In genomic region chr17:46646322-46646662, GRCm38 (mm10) we compare ENCODE assay signal across 8 mouse cellular contexts. TPM values are rescaled to one million over a fixed set of nuclear protein-coding genes. Genes with fewer than 3 reads are reported as not detected.
A peak's percentile ranks its signal among the peaks of the same experiment; 100 is the strongest.
DNase-seq lines count a peak whose midpoint lies in the region; ATAC-seq and TF ChIP-seq lines count a peak whose summit lies in the region.

No protein-coding gene starts in this region.

- no peaks in the 10 kb centered on the region for H3K27me3 ChIP-seq in spleen, adult 2 months (ENCODE audit: control insufficient read depth, insufficient read depth, low read length)
- H3K27me3 ChIP-seq in forebrain, embryonic 10.5 days (ENCODE audit: poor library complexity, severe bottlenecking): no peaks in the 10 kb centered on the region
- H3K27me3 ChIP-seq in limb, embryonic 15.5 days: no peaks in the 10 kb centered on the region
- H3K27me3 ChIP-seq in stomach, embryonic 16.5 days (ENCODE audit: control insufficient read depth, insufficient read depth, low read length): no peaks in the 10 kb centered on the region

- no peak for DNase-seq in spleen, adult 2 months (ENCODE audit: low read depth in 1 of 2, low spot score in 2 of 2)
- no peak for DNase-seq in spleen, postnatal 36 days (ENCODE audit: low spot score in 2 of 2)
- no peak for DNase-seq in forebrain, embryonic 10.5 days (ENCODE audit: extremely low spot score, low spot score)
- DNase-seq in gastrocnemius, postnatal 10 days: no peak
- DNase-seq in urinary bladder, postnatal 36 days (ENCODE audit: low spot score in 2 of 2): no peak
- no peak for DNase-seq in spleen, adult 12 weeks (ENCODE audit: low spot score)

- peak overlapping the region; percentile 79 for H3K9ac ChIP-seq in limb, embryonic 15.5 days
- peak overlapping the region; percentile 87 for H3K9ac ChIP-seq in stomach, embryonic 16.5 days (ENCODE audit: low read length)

- 1% methylated on average over 19 of the region's 19 CpGs for WGBS in spleen, adult 2 months
- WGBS in forebrain, embryonic 10.5 days: under 1% methylated on average over 19 of the region's 19 CpGs
- WGBS in limb, embryonic 15.5 days: under 1% methylated on average over 19 of the region's 19 CpGs
- WGBS in stomach, embryonic 16.5 days: under 1% methylated on average over 19 of the region's 19 CpGs

- no peak for ATAC-seq in limb, embryonic 15.5 days (ENCODE audit: insufficient number of reproducible peaks, low FRiP score, low TSS enrichment, low read depth)
- ATAC-seq in stomach, embryonic 16.5 days (ENCODE audit: insufficient read depth, low FRiP score): peak; percentile 5; the same call in 1 of the 2 replicates

- H3K4me3 ChIP-seq in spleen, adult 2 months (ENCODE audit: extremely low read depth, insufficient read depth, insufficient read length): peak overlapping the region; percentile 79
- H3K4me3 ChIP-seq in forebrain, embryonic 10.5 days: peak overlapping the region; percentile 87
- H3K4me3 ChIP-seq in limb, embryonic 15.5 days: peak overlapping the region; percentile 96
- peak overlapping the region; percentile 88 for H3K4me3 ChIP-seq in stomach, embryonic 16.5 days (replicated peaks; ENCODE audit: low read length)

- no peak for TF ChIP-seq CTCF in spleen, adult 2 months (IDR thresholded peaks at IDR 0.05; ENCODE audit: extremely low read depth, insufficient read depth, insufficient read length, insufficient replicate concordance)

- TF ChIP-seq POLR2A in spleen, adult 2 months (IDR thresholded peaks at IDR 0.05; ENCODE audit: low read depth, low read length): no peak

- peak overlapping the region; percentile 78 for H3K27ac ChIP-seq in spleen, adult 2 months (ENCODE audit: insufficient read depth, low read length)
- H3K27ac ChIP-seq in forebrain, embryonic 10.5 days: peak overlapping the region; percentile 92
- H3K27ac ChIP-seq in limb, embryonic 15.5 days: peak overlapping the region; percentile 91
- peak overlapping the region; percentile 80 for H3K27ac ChIP-seq in stomach, embryonic 16.5 days (ENCODE audit: low read length)

- peaks cover 15% of the 10 kb centered on the region; the same call in 1 of the 2 replicates for H3K4me1 ChIP-seq in spleen, adult 2 months (ENCODE audit: control insufficient read depth, insufficient read depth, insufficient read length)
- H3K4me1 ChIP-seq in forebrain, embryonic 10.5 days: peaks cover 46% of the 10 kb centered on the region
- H3K4me1 ChIP-seq in limb, embryonic 15.5 days: peaks cover 35% of the 10 kb centered on the region
- peaks cover 18% of the 10 kb centered on the region for H3K4me1 ChIP-seq in stomach, embryonic 16.5 days (ENCODE audit: control insufficient read depth, insufficient read depth, low read length)

- H3K9me3 ChIP-seq in forebrain, embryonic 10.5 days: no peaks in the 10 kb centered on the region
- H3K9me3 ChIP-seq in limb, embryonic 15.5 days: no peaks in the 10 kb centered on the region
- no peaks in the 10 kb centered on the region for H3K9me3 ChIP-seq in stomach, embryonic 16.5 days (replicated peaks; ENCODE audit: control insufficient read depth, low read length)

- peaks cover 6% of the 10 kb centered on the region for H3K36me3 ChIP-seq in spleen, adult 2 months (ENCODE audit: control insufficient read depth, insufficient read depth, low read length)
- H3K36me3 ChIP-seq in forebrain, embryonic 10.5 days (replicated peaks): peaks cover 27% of the 10 kb centered on the region
- H3K36me3 ChIP-seq in limb, embryonic 15.5 days: peaks cover 29% of the 10 kb centered on the region
- H3K36me3 ChIP-seq in stomach, embryonic 16.5 days (ENCODE audit: control insufficient read depth, insufficient read depth, low read length): no peaks in the 10 kb centered on the region

- H3K4me2 ChIP-seq in limb, embryonic 15.5 days: peak overlapping the region; percentile 78
- H3K4me2 ChIP-seq in stomach, embryonic 16.5 days (ENCODE audit: low read depth, low read length): peak overlapping the region; percentile 78

RNA-seq across cellular contexts. Expression of gene Mrpl2, which starts 0.3 kb away (rescaled TPM):
- 48.3 and 49.8 TPM in 2 replicates for polyA plus RNA-seq in spleen, adult 2 months (2012; rRNA removed)
- 136 and 137 TPM in 2 replicates for polyA plus RNA-seq in forebrain, embryonic 10.5 days (2016; fragmentation: Nextera tagmentation; extraction: Ambion mirVana)
- 88.4 and 91.3 TPM in 2 replicates for polyA plus RNA-seq in limb, embryonic 15.5 days (2015; fragmentation: Nextera tagmentation; extraction: Ambion mirVana)
- 94.1 and 99.9 TPM in 2 replicates for polyA plus RNA-seq in stomach, embryonic 16.5 days (2015; fragmentation: Nextera tagmentation; extraction: Ambion mirVana)
- 100 to 1,000 TPM; 101 to 117 TPM for total RNA-seq in gastrocnemius, postnatal 10 days (2021)

RNA-seq across cellular contexts. Expression of gene Klc4, which starts 0.5 kb away (rescaled TPM):
- 14.2 and 14.6 TPM in 2 replicates for polyA plus RNA-seq in spleen, adult 2 months (2012; rRNA removed)
- polyA plus RNA-seq in forebrain, embryonic 10.5 days (2016; fragmentation: Nextera tagmentation; extraction: Ambion mirVana): 29.1 and 31.8 TPM in 2 replicates
- 20.5 and 22.3 TPM in 2 replicates for polyA plus RNA-seq in limb, embryonic 15.5 days (2015; fragmentation: Nextera tagmentation; extraction: Ambion mirVana)
- 41.4 and 46.7 TPM in 2 replicates for polyA plus RNA-seq in stomach, embryonic 16.5 days (2015; fragmentation: Nextera tagmentation; extraction: Ambion mirVana)
- total RNA-seq in gastrocnemius, postnatal 10 days (2021): 10 to 100 TPM; 18.7 to 19.5 TPM

RNA-seq across cellular contexts. Expression of gene Cul7, which starts 3.8 kb away (rescaled TPM):
- polyA plus RNA-seq in spleen, adult 2 months (2012; rRNA removed): 19.0 and 21.5 TPM in 2 replicates
- polyA plus RNA-seq in forebrain, embryonic 10.5 days (2016; fragmentation: Nextera tagmentation; extraction: Ambion mirVana): 38.0 and 40.9 TPM in 2 replicates
- polyA plus RNA-seq in limb, embryonic 15.5 days (2015; fragmentation: Nextera tagmentation; extraction: Ambion mirVana): 53.4 and 63.3 TPM in 2 replicates
- 51.2 and 54.8 TPM in 2 replicates for polyA plus RNA-seq in stomach, embryonic 16.5 days (2015; fragmentation: Nextera tagmentation; extraction: Ambion mirVana)
- 10 to 100 TPM; 39.8 to 50.5 TPM for total RNA-seq in gastrocnemius, postnatal 10 days (2021)

RNA-seq across cellular contexts. Expression of gene Ptk7, which starts 17.0 kb away (rescaled TPM):
- 8.5 and 11.1 TPM in 2 replicates for polyA plus RNA-seq in spleen, adult 2 months (2012; rRNA removed)
- polyA plus RNA-seq in forebrain, embryonic 10.5 days (2016; fragmentation: Nextera tagmentation; extraction: Ambion mirVana): 66.0 and 68.4 TPM in 2 replicates
- 122 and 123 TPM in 2 replicates for polyA plus RNA-seq in limb, embryonic 15.5 days (2015; fragmentation: Nextera tagmentation; extraction: Ambion mirVana)
- 93.9 and 94.9 TPM in 2 replicates for polyA plus RNA-seq in stomach, embryonic 16.5 days (2015; fragmentation: Nextera tagmentation; extraction: Ambion mirVana)
- total RNA-seq in gastrocnemius, postnatal 10 days (2021): 10 to 100 TPM; 12.6 to 19.3 TPM

RNA-seq across cellular contexts. Expression of gene Rrp36, which starts 27.9 kb away (rescaled TPM):
- polyA plus RNA-seq in spleen, adult 2 months (2012; rRNA removed): 25.8 and 32.8 TPM in 2 replicates
- polyA plus RNA-seq in forebrain, embryonic 10.5 days (2016; fragmentation: Nextera tagmentation; extraction: Ambion mirVana): 69.0 and 70.1 TPM in 2 replicates
- polyA plus RNA-seq in limb, embryonic 15.5 days (2015; fragmentation: Nextera tagmentation; extraction: Ambion mirVana): 64.6 and 66.9 TPM in 2 replicates
- 49.7 and 52.4 TPM in 2 replicates for polyA plus RNA-seq in stomach, embryonic 16.5 days (2015; fragmentation: Nextera tagmentation; extraction: Ambion mirVana)
- 10 to 100 TPM; 12.8 to 18.2 TPM for total RNA-seq in gastrocnemius, postnatal 10 days (2021)
